Mouse (Mus musculus): ENCODE results near the gene Stap2.

GRCm38 (mm10) chr17:56011441-56011840 is 6.1 kb upstream of the Stap2 start:
- TF ChIP-seq MAFK (IDR thresholded peaks at IDR 0.05; ENCODE audit: insufficient read depth, low read depth, low read length) (no peak), ZNF384 (IDR thresholded peaks at IDR 0.05; ENCODE audit: low read depth, low read length) (no peak), CHD2 (IDR thresholded peaks at IDR 0.05; ENCODE audit: low read depth, low read length) (no peak)
